In the genomic region with DNA sequence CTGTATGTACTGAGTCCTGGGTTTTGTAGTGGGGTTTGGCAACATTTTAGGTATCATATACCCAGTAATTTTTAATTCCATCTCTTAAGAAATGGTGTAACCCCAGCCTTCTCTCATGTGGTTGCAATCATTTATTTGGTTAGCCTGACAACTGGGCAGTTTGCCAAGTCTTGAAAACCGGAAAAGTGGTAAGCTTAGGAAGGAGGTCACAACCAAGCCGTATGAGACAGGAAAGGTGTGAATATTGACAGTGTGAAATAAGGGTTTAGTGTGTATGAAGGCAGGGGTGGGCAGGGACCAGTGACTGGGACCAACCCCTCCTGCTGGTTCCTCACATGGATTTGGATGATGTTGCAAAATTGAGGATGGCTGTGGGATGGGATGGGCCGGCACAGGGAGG, we compare ENCODE assay signal across 8 mouse cellular contexts.
DNase-seq lines count a peak whose midpoint lies in the region; ATAC-seq and TF ChIP-seq lines count a peak whose summit lies in the region.

No protein-coding gene starts in this region.

- H3K27ac ChIP-seq in lung, embryonic 14.5 days (ENCODE audit: low read depth): no peak overlapping the region

- ATAC-seq in lung, embryonic 14.5 days (ENCODE audit: insufficient read depth): peak; percentile 73; the same call in 1 of the 2 replicates
- ATAC-seq in frontal cortex, adult (ENCODE audit: low TSS enrichment): no peak

- no peaks in the 10 kb centered on the region for H3K4me1 ChIP-seq in lung, embryonic 14.5 days (ENCODE audit: insufficient read depth)

- no peak overlapping the region for H3K4me3 ChIP-seq in lung, embryonic 14.5 days (ENCODE audit: low read depth, low read length)

- no peak overlapping the region for H3K4me2 ChIP-seq in lung, embryonic 14.5 days

- no peaks in the 10 kb centered on the region for H3K9me3 ChIP-seq in lung, embryonic 14.5 days (ENCODE audit: low read depth, low read length)

- H3K27me3 ChIP-seq in lung, embryonic 14.5 days (ENCODE audit: insufficient read depth, low read length): peaks cover 4% of the 10 kb centered on the region

- H3K36me3 ChIP-seq in lung, embryonic 14.5 days (ENCODE audit: insufficient read depth): no peaks in the 10 kb centered on the region

- no peak for TF ChIP-seq CTCF in lung, embryonic 14.5 days (IDR thresholded peaks at IDR 0.05; ENCODE audit: low read depth)

- H3K9ac ChIP-seq in lung, embryonic 14.5 days: no peak overlapping the region

- DNase-seq in heart, adult 11 months: peak; percentile 86
- no peak for DNase-seq in heart, adult 8-10 months (ENCODE audit: low spot score)
- peak; percentile 97 for DNase-seq in 416B (ENCODE audit: low read depth)
- DNase-seq in forelimb bud, embryonic 11.5 days (ENCODE audit: low read depth, low spot score): peak; percentile 73
- peak; percentile 90 for DNase-seq in lung, embryonic 14.5 days
- DNase-seq in layer of hippocampus, adult 9-11 months: no peak
- no peak for DNase-seq in thymus, postnatal 0 days (ENCODE audit: low spot score)

- WGBS in lung, embryonic 14.5 days: 14% methylated on average over 3 of the region's 3 CpGs

Comparison
In these comparisons a context has a peak if more than half of its experiments do, and no peak if none do; other contexts are left out.
1. DNase-seq: peak in heart, adult 11 months (single experiment), 416B (single experiment), forelimb bud, embryonic 11.5 days (single experiment) and lung, embryonic 14.5 days (single experiment); none in heart, adult 8-10 months (single experiment), layer of hippocampus, adult 9-11 months (single experiment) and thymus, postnatal 0 days (single experiment).